Mouse (Mus musculus) liver (tissue): ENCODE results near the gene Ptges3.

ENCODE experiments used
- DNase-seq: peaks from one replicate; pipeline ENCODE4 v3.0.0-alpha.2; 2020; ENCODE audit warnings: mixed read lengths

Ptges3 gene

GRCm38 (mm10) chr10:128092506-128093495, 34.0 kb downstream of the Ptges3 start:
- peak; percentile 90 for DNase-seq

- DNase-seq = peak; percentile 77
These were observed 34.9 kb downstream of the Ptges3 start for GRCm38 (mm10) chr10:128093496-128094294.

- DNase-seq = peak; percentile 97
These were observed 35.7 kb downstream of the Ptges3 start for GRCm38 (mm10) chr10:128094340-128094968.

- no peak for DNase-seq
These were observed 36.4 kb downstream of the Ptges3 start for GRCm38 (mm10) chr10:128095003-128095636.

- DNase-seq = no peak
These were observed 37.5 kb downstream of the Ptges3 start for GRCm38 (mm10) chr10:128096313-128096692.

- DNase-seq = peak; percentile 89
These were observed 38.2 kb downstream of the Ptges3 start for GRCm38 (mm10) chr10:128096693-128097586.

- peak; percentile 63 for DNase-seq
These were observed 38.8 kb downstream of the Ptges3 start for GRCm38 (mm10) chr10:128097587-128097971.

- no peak for DNase-seq
These were observed 51.5 kb downstream of the Ptges3 start for GRCm38 (mm10) chr10:128110103-128110761.

- no peak for DNase-seq
These were observed 52.5 kb downstream of the Ptges3 start for GRCm38 (mm10) chr10:128111227-128111626.

GRCm38 (mm10) chr10:128123833-128124232, 65.1 kb downstream of the Ptges3 start:
- no peak for DNase-seq

- DNase-seq = no peak
These were observed 66.1 kb downstream of the Ptges3 start for GRCm38 (mm10) chr10:128124831-128125230.

GRCm38 (mm10) chr10:128125951-128126350, 67.2 kb downstream of the Ptges3 start:
- no peak for DNase-seq
